Mouse (Mus musculus) liver, embryonic 15.5 days (tissue): Measurements from ENCODE around the gene Xrcc4. TPM values are rescaled to one million over a fixed set of nuclear protein-coding genes. Genes with fewer than 3 reads are reported as not detected.

Source experiments
- ATAC-seq: fragments of 200-750 bp; cut with Nextera tagmentation; 2 replicates; pipeline ENCODE4 v1.8.0; 2017; ENCODE audit warnings: moderate number of reproducible peaks, mild to moderate bottlenecking, moderate library complexity; ENCODE audit not compliant: insufficient read depth
- H3K27ac ChIP-seq: fragments of 300-500 bp; sonication (generic); replicated peaks from 2 replicates; pipeline ENCODE4 v1.5.1; 2015; ENCODE audit warnings: mild to moderate bottlenecking, inconsistent platforms
- H3K27me3 ChIP-seq: fragments of 300-500 bp; sonication (generic); 2 replicates; pipeline ENCODE4 v1.6.1; 2015; ENCODE audit warnings: mild to moderate bottlenecking, inconsistent platforms
- H3K36me3 ChIP-seq: fragments of 300-500 bp; sonication (generic); replicated peaks from 2 replicates; pipeline ENCODE4 v1.6.1; 2015; ENCODE audit warnings: moderate library complexity, mild to moderate bottlenecking, inconsistent platforms
- H3K4me1 ChIP-seq: fragments of 300-500 bp; sonication (generic); replicated peaks from 2 replicates; pipeline ENCODE4 v1.6.1; 2015; ENCODE audit warnings: inconsistent platforms
- H3K4me2 ChIP-seq: fragments of 300-500 bp; sonication (generic); 2 replicates; pipeline ENCODE4 v1.6.1; 2015; ENCODE audit warnings: moderate library complexity, mild to moderate bottlenecking, inconsistent platforms
- H3K4me3 ChIP-seq: fragments of 300-500 bp; sonication (generic); replicated peaks from 2 replicates; pipeline ENCODE4 v1.5.1; 2015; ENCODE audit warnings: mild to moderate bottlenecking, inconsistent platforms
- H3K9ac ChIP-seq: fragments of 300-500 bp; sonication (generic); 2 replicates; pipeline ENCODE4 v1.6.1; 2015; ENCODE audit warnings: moderate library complexity, mild to moderate bottlenecking, inconsistent platforms
- H3K9me3 ChIP-seq: fragments of 300-500 bp; sonication (generic); replicated peaks from 2 replicates; pipeline ENCODE4 v1.6.1; 2016; ENCODE audit warnings: inconsistent platforms
- WGBS: fragments of 180-500 bp; shearing (Covaris S2); methylation state at CpG from one replicate; pipeline ENCODE4 v1.1.7; 2015; ENCODE audit warnings: mixed read lengths; ENCODE audit not compliant: insufficient replicate concordance; 5-methylcytosine and 5-hydroxymethylcytosine counted together
- polyA plus RNA-seq: library from polyadenylated mRNA; unstranded; fragments of >200 nt; fragmentation: Nextera tagmentation; extraction: Ambion mirVana; gene quantifications from 2 replicates; pipeline ENCODE4 v1.2.1, GENCODE M21; 2015

Xrcc4 gene
- polyA plus RNA-seq, 1 experiment from 2014 or later, result 5.1 TPM

GRCm38 (mm10) chr13:89814543-89814942 is 274.9 kb downstream of the Xrcc4 start:
- Histone ChIP-seq H3K27ac (no peak overlapping the region), H3K36me3 (no peaks in the 10 kb centered on the region), H3K4me1 (no peaks in the 10 kb centered on the region), H3K4me3 (no peak overlapping the region), H3K27me3 (no peaks in the 10 kb centered on the region), H3K4me2 (no peak overlapping the region), H3K9ac (no peak overlapping the region), H3K9me3 (no peaks in the 10 kb centered on the region)
- WGBS, result 72% methylated on average over 2 of the region's 2 CpGs
- no peak for ATAC-seq

- 39% methylated on average over 2 of the region's 2 CpGs for WGBS
- Histone ChIP-seq H3K27me3 (no peaks in the 10 kb centered on the region), H3K4me3 (no peak overlapping the region), H3K9me3 (no peaks in the 10 kb centered on the region), H3K36me3 (no peaks in the 10 kb centered on the region), H3K27ac (no peak overlapping the region), H3K4me2 (no peak overlapping the region), H3K4me1 (no peaks in the 10 kb centered on the region), H3K9ac (no peak overlapping the region)
- peak; percentile 66 for ATAC-seq
Measured at GRCm38 (mm10) chr13:89812169-89812568, 277.2 kb downstream of the Xrcc4 start.

GRCm38 (mm10) chr13:89809024-89809423 is 280.4 kb downstream of the Xrcc4 start:
- Histone ChIP-seq H3K4me3 (no peak overlapping the region), H3K4me2 (no peak overlapping the region), H3K9ac (no peak overlapping the region), H3K27me3 (no peaks in the 10 kb centered on the region), H3K27ac (no peak overlapping the region), H3K9me3 (no peaks in the 10 kb centered on the region), H3K4me1 (no peaks in the 10 kb centered on the region), H3K36me3 (no peaks in the 10 kb centered on the region)
- no peak for ATAC-seq

- Histone ChIP-seq H3K9me3 (no peaks in the 10 kb centered on the region), H3K4me2 (no peak overlapping the region), H3K4me1 (no peaks in the 10 kb centered on the region), H3K27me3 (no peaks in the 10 kb centered on the region), H3K27ac (no peak overlapping the region), H3K4me3 (no peak overlapping the region), H3K36me3 (no peaks in the 10 kb centered on the region), H3K9ac (no peak overlapping the region)
- ATAC-seq, result no peak
- WGBS, result 72% methylated on average over 2 of the region's 2 CpGs
Measured at GRCm38 (mm10) chr13:89801901-89802300, 287.5 kb downstream of the Xrcc4 start.

GRCm38 (mm10) chr13:89797721-89798120 is 291.7 kb downstream of the Xrcc4 start:
- H3K4me1 ChIP-seq, result no peaks in the 10 kb centered on the region
- H3K4me3 ChIP-seq, result no peak overlapping the region
- no peak overlapping the region for H3K27ac ChIP-seq
- no peak overlapping the region for H3K9ac ChIP-seq
- no peaks in the 10 kb centered on the region for H3K36me3 ChIP-seq
- 59% methylated on average over 3 of the region's 3 CpGs for WGBS
- H3K4me2 ChIP-seq, result no peak overlapping the region
- H3K9me3 ChIP-seq, result no peaks in the 10 kb centered on the region
- no peaks in the 10 kb centered on the region for H3K27me3 ChIP-seq
- no peak for ATAC-seq

- Histone ChIP-seq H3K4me3 (no peak overlapping the region), H3K4me1 (no peaks in the 10 kb centered on the region), H3K27me3 (no peaks in the 10 kb centered on the region), H3K36me3 (no peaks in the 10 kb centered on the region), H3K9ac (no peak overlapping the region), H3K4me2 (no peak overlapping the region), H3K27ac (no peak overlapping the region), H3K9me3 (no peaks in the 10 kb centered on the region)
- WGBS, result 40% methylated on average over 5 of the region's 5 CpGs
- ATAC-seq, result no peak; the same call in 1 of the 2 replicates
Measured at GRCm38 (mm10) chr13:89791475-89791874, 297.9 kb downstream of the Xrcc4 start.

GRCm38 (mm10) chr13:89782886-89783285 is 306.5 kb downstream of the Xrcc4 start:
- Histone ChIP-seq H3K27ac (no peak overlapping the region), H3K9me3 (no peaks in the 10 kb centered on the region)
- WGBS, result 9% methylated on average over 2 of the region's 2 CpGs

GRCm38 (mm10) chr13:89780276-89780675 is 309.1 kb downstream of the Xrcc4 start:
- Histone ChIP-seq H3K36me3 (no peaks in the 10 kb centered on the region), H3K9me3 (no peaks in the 10 kb centered on the region), H3K4me1 (no peaks in the 10 kb centered on the region), H3K4me3 (no peak overlapping the region), H3K27me3 (no peaks in the 10 kb centered on the region), H3K27ac (no peak overlapping the region), H3K9ac (no peak overlapping the region), H3K4me2 (no peak overlapping the region)
- no peak for ATAC-seq
- 40% methylated on average over 3 of the region's 3 CpGs for WGBS

More at GRCm38 (mm10) chr13:89782886-89783285, 306.5 kb downstream of the Xrcc4 start:
- no peaks in the 10 kb centered on the region for H3K27me3 ChIP-seq
- ATAC-seq, result no peak
- H3K36me3 ChIP-seq, result no peaks in the 10 kb centered on the region
- H3K9ac ChIP-seq, result no peak overlapping the region
- H3K4me1 ChIP-seq, result no peaks in the 10 kb centered on the region
- H3K4me2 ChIP-seq, result no peak overlapping the region
- no peak overlapping the region for H3K4me3 ChIP-seq

GRCm38 (mm10) chr13:89779208-89779911 is 310.0 kb downstream of the Xrcc4 start:
- H3K4me3 ChIP-seq, result no peak overlapping the region
- no peaks in the 10 kb centered on the region for H3K27me3 ChIP-seq
- H3K36me3 ChIP-seq, result no peaks in the 10 kb centered on the region
- H3K4me2 ChIP-seq, result no peak overlapping the region
- H3K27ac ChIP-seq, result no peak overlapping the region
- H3K9ac ChIP-seq, result no peak overlapping the region
- no peaks in the 10 kb centered on the region for H3K4me1 ChIP-seq
- no peaks in the 10 kb centered on the region for H3K9me3 ChIP-seq
- ATAC-seq, result no peak
- WGBS, result 44% methylated on average over 7 of the region's 7 CpGs

- Histone ChIP-seq H3K4me2 (no peak overlapping the region), H3K4me3 (no peak overlapping the region), H3K9ac (no peak overlapping the region), H3K4me1 (no peaks in the 10 kb centered on the region), H3K27ac (no peak overlapping the region), H3K9me3 (no peaks in the 10 kb centered on the region), H3K27me3 (no peaks in the 10 kb centered on the region), H3K36me3 (no peaks in the 10 kb centered on the region)
- WGBS, result 86% methylated on average over 1 of the region's 1 CpGs
- no peak for ATAC-seq
Measured at GRCm38 (mm10) chr13:89777764-89778163, 311.6 kb downstream of the Xrcc4 start.

GRCm38 (mm10) chr13:89777146-89777545 is 312.3 kb downstream of the Xrcc4 start:
- H3K27me3 ChIP-seq, result no peaks in the 10 kb centered on the region
- H3K4me1 ChIP-seq, result no peaks in the 10 kb centered on the region
- no peak overlapping the region for H3K9ac ChIP-seq
- H3K9me3 ChIP-seq, result no peaks in the 10 kb centered on the region
- H3K4me3 ChIP-seq, result no peak overlapping the region
- no peak overlapping the region for H3K4me2 ChIP-seq
- WGBS, result 41% methylated on average over 1 of the region's 1 CpGs
- no peaks in the 10 kb centered on the region for H3K36me3 ChIP-seq
- no peak for ATAC-seq
- H3K27ac ChIP-seq, result no peak overlapping the region

GRCm38 (mm10) chr13:89766551-89766950 is 322.9 kb downstream of the Xrcc4 start:
- no peaks in the 10 kb centered on the region for H3K36me3 ChIP-seq
- no peak for ATAC-seq
- H3K9me3 ChIP-seq, result no peaks in the 10 kb centered on the region
- no peak overlapping the region for H3K9ac ChIP-seq
- no peak overlapping the region for H3K27ac ChIP-seq
- H3K27me3 ChIP-seq, result no peaks in the 10 kb centered on the region
- no peaks in the 10 kb centered on the region for H3K4me1 ChIP-seq
- WGBS, result 40% methylated on average over 1 of the region's 1 CpGs
- H3K4me3 ChIP-seq, result no peak overlapping the region
- H3K4me2 ChIP-seq, result no peak overlapping the region
